Mouse (Mus musculus): Measurements from ENCODE around the gene Mrpl17. TPM values are rescaled to one million over a fixed set of nuclear protein-coding genes. Genes with fewer than 3 reads are reported as not detected.

Mrpl17 gene
- total and polyA plus RNA-seq, 3 experiments, result 93.1 to 139 (median 133) TPM

DNA sequence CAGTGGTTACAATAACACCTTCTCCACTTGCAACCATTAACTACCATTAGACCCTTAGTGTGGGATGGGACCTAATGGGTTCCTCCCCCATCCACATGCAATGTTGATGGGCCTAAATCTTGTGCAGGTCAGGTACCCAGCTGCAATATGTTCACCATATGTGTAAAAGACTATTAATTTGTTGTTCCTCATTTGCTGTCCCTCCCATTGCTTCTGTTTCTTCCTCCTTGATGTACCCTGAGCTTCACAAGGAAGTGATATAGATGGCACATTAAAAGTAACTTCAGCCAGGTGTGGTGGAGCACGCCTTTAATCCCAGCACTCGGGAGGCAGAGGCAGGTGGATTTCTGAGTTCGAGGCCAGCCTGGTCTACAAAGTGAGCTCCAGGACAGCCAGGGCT lies 13.9 kb downstream of the Mrpl17 start:
- no peaks in the 10 kb centered on the region for H3K79me2 ChIP-seq (replicated peaks; ENCODE audit: control insufficient read depth, insufficient read depth, low read length)
- no peaks in the 10 kb centered on the region for H3K27me3 ChIP-seq (ENCODE audit: control insufficient read depth, insufficient read depth, low read length)
- TF ChIP-seq EP300 (IDR thresholded peaks at IDR 0.05; ENCODE audit: insufficient read depth, low read depth, low read length) (no peak), POLR2A (IDR thresholded peaks at IDR 0.05; ENCODE audit: insufficient read depth, low read depth, low read length) (no peak), CTCF (IDR thresholded peaks at IDR 0.05) (no peak)
- no peak overlapping the region for H3K27ac ChIP-seq
- no peaks in the 10 kb centered on the region for H3K36me3 ChIP-seq (ENCODE audit: control insufficient read depth, insufficient read depth, low read length)
- H3K9ac ChIP-seq (ENCODE audit: low read depth, low read length), result no peak overlapping the region
- 79% methylated on average over 3 of the region's 3 CpGs for WGBS
- no peak for DNase-seq
- peaks cover 5% of the 10 kb centered on the region for H3K4me1 ChIP-seq (ENCODE audit: control insufficient read depth, insufficient read depth, low read length)
- intact Hi-C loops (cut with DNase I), result no loop called here
- no peak overlapping the region for H3K4me3 ChIP-seq

DNA sequence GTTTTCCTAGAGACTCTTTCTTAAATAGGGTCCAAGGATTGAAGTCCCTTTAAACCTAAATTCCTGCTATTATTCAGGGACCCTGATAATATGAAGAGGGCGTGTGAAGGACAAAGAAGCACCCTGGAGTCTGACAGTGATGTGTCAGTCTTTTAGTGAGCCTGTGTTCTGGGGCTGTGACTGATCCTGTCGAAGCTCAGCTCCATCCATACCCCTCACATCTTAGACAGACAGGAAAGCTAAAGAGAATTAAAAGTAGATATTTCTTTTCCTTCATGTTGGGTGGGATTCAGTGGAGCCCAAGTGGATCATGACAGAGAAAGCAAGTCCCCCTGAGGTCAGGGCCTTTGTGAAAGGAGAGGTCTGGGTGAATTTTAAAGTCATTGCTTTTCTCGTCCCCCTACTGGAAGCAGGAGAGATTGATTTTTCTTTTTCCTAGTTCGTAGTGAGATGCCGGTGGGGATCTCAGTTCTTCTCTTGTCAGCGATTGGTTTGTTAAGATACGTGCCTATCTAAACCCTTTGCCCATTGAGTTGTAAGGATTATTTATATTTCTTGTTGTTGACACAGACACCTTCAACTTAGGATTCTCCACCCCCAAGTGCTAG lies 15.0 kb downstream of the Mrpl17 start:
- no peaks in the 10 kb centered on the region for H3K79me2 ChIP-seq (replicated peaks; ENCODE audit: control insufficient read depth, insufficient read depth, low read length)
- no peaks in the 10 kb centered on the region for H3K36me3 ChIP-seq (ENCODE audit: control insufficient read depth, insufficient read depth, low read length)
- H3K9ac ChIP-seq (ENCODE audit: low read depth, low read length), result no peak overlapping the region
- H3K27ac ChIP-seq, result no peak overlapping the region
- TF ChIP-seq POLR2A (IDR thresholded peaks at IDR 0.05; ENCODE audit: insufficient read depth, low read depth, low read length) (no peak), CTCF (IDR thresholded peaks at IDR 0.05) (peak; percentile 67)
- intact Hi-C loops (cut with DNase I), result loop anchor here (2.0 kb wide), 1 partner anchor 13 kb away; no protein-coding TSS in a partner anchor
- DNase-seq, result no peak
- H3K27me3 ChIP-seq (ENCODE audit: control insufficient read depth, insufficient read depth, low read length), result no peaks in the 10 kb centered on the region
- H3K4me3 ChIP-seq, result no peak overlapping the region
- H3K4me1 ChIP-seq (ENCODE audit: control insufficient read depth, insufficient read depth, low read length), result peaks cover 5% of the 10 kb centered on the region
- WGBS, result 36% methylated on average over 7 of the region's 7 CpGs

DNA sequence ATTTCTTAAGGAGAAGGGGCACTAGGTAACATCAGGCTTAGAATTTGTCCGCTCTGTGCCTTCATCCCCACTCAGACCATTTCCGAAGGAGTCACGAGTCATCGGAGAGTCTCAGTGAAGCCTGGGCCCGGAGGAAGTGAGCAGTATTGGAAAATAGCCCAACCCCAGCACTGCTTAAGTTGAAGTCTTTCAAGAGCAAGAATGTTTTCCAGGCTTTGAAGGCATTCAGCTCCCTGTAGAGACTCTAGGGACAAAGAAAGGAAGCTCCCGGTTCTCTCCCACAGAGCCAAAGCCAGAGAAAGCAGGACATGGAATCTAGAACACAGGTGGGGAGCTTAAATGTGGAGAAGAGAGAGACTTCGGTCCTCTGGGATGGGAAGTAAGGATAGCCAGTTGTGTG lies 17.2 kb downstream of the Mrpl17 start:
- TF ChIP-seq POLR2A (IDR thresholded peaks at IDR 0.05; ENCODE audit: insufficient read depth, low read depth, low read length), result no peak
- no peak for TF ChIP-seq CTCF (IDR thresholded peaks at IDR 0.05)
- 0 out of 2 replicates have a peak, but pooled peaks have one; percentile 18 for TF ChIP-seq EP300 (IDR thresholded peaks at IDR 0.05; ENCODE audit: insufficient read depth, low read depth, low read length)
- 35% methylated on average over 7 of the region's 7 CpGs for WGBS
- H3K27ac ChIP-seq, result peak overlapping the region; percentile 78
- H3K9ac ChIP-seq (ENCODE audit: low read depth, low read length), result no peak overlapping the region
- H3K36me3 ChIP-seq (ENCODE audit: control insufficient read depth, insufficient read depth, low read length), result no peaks in the 10 kb centered on the region
- H3K4me1 ChIP-seq (ENCODE audit: control insufficient read depth, insufficient read depth, low read length), result peaks cover 5% of the 10 kb centered on the region
- H3K27me3 ChIP-seq (ENCODE audit: control insufficient read depth, insufficient read depth, low read length), result no peaks in the 10 kb centered on the region
- H3K79me2 ChIP-seq (replicated peaks; ENCODE audit: control insufficient read depth, insufficient read depth, low read length), result no peaks in the 10 kb centered on the region
- intact Hi-C loops (cut with DNase I), result loop anchor here (2.0 kb wide), 1 partner anchor 15 kb away; no protein-coding TSS in a partner anchor
- DNase-seq, result peak in 1 of 2 experiments; percentile 48
- no peak overlapping the region for H3K4me3 ChIP-seq

DNA sequence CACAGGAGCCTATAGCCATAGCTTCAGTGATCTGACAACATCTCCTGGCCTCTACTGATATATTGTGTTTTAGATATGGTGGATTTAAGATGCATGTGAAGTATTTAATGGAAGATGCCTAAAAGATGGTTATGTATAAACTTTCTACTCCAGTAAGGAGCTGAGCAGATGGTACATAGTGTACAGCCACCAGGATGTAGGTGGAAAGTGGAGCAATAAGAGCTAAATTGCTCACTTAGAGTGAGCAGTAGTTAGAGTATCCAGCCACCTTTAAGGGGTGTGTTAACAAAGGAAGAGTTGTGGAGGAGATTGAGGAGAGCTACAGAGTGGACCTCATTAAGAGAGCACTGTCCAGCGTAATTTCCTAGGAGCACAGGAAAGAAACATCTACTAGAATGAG lies 19.8 kb downstream of the Mrpl17 start:
- H3K79me2 ChIP-seq (replicated peaks; ENCODE audit: control insufficient read depth, insufficient read depth, low read length), result no peaks in the 10 kb centered on the region
- no peak overlapping the region for H3K4me3 ChIP-seq
- DNase-seq, result no peak
- H3K36me3 ChIP-seq (ENCODE audit: control insufficient read depth, insufficient read depth, low read length), result no peaks in the 10 kb centered on the region
- 74% methylated on average over 1 of the region's 1 CpGs for WGBS
- no peak overlapping the region for H3K9ac ChIP-seq (ENCODE audit: low read depth, low read length)
- TF ChIP-seq EP300 (IDR thresholded peaks at IDR 0.05; ENCODE audit: insufficient read depth, low read depth, low read length), result no peak
- H3K27ac ChIP-seq, result no peak overlapping the region
- peaks cover 5% of the 10 kb centered on the region for H3K4me1 ChIP-seq (ENCODE audit: control insufficient read depth, insufficient read depth, low read length)
- H3K27me3 ChIP-seq (ENCODE audit: control insufficient read depth, insufficient read depth, low read length), result 0 out of 2 replicates have a peak, but pooled peaks cover 2% of the 10 kb centered on the region
- intact Hi-C loops (cut with DNase I), result no loop called here

DNA sequence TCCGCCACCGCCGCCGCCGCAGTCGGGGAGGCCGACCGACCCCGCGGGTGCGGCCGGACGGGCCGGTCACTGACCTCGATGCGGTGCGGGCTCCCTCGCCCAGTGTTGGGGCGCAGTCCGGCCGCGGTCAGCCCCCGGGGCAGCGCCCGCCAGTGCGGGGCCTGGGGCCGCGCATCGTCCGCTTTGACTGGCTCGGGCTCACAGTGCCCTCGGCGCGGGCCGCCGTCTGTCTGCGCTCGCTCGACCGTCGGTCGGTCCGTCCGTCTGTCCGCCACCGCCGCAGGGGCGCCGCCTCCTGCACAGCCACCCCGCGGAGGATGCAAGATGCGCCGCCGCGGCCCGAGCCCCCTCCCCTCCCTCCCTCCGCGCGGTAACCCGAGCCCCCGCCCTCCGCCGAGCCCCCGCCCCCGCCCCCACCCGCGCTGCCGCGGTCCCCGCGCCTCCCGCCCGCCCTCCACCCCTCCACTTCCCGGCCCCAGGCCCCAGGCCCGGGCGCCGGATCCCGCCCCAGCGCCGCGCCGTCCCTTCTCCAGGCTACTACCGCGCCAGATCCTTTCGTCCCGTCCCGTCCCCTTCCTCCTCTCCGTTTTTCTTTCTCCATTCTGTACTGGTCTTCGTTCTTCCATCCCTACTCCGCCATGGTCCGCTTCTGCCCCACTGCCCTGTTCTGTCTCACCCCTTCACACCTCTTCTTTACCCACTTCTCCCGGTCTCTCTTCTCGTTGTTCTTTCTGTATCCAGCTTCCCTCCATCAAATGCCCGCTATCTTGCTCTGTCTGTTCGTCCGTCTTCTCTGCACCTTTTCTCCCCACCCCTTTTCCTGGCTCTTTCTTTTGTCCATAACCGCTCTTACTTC lies 23.4 kb downstream of the Mrpl17 start, which contains the start of gene Dchs1:
Dchs1 (minus strand) TSS at position 370 of the 856 bp plus-strand sequence.
- TF ChIP-seq POLR2A (IDR thresholded peaks at IDR 0.05; ENCODE audit: insufficient read depth, low read depth, low read length), result peak; percentile 46; the same call in 1 of the 2 replicates
- no peak for TF ChIP-seq CTCF (IDR thresholded peaks at IDR 0.05)
- peak within 1 kb of the TSS; percentile 70 for H3K4me3 ChIP-seq
- peak; percentile 54 to 66 for DNase-seq
- peak within 1 kb of the TSS; percentile 86 for H3K27ac ChIP-seq
- intact Hi-C loops (cut with DNase I), result loop anchor here (2.0 kb wide), 2 partner anchors 21 to 43 kb away; partner anchors contain the start of gene Taf10
- peaks cover 5% of the 10 kb centered on the region for H3K4me1 ChIP-seq (ENCODE audit: control insufficient read depth, insufficient read depth, low read length)
- no peaks in the 10 kb centered on the region for H3K79me2 ChIP-seq (replicated peaks; ENCODE audit: control insufficient read depth, insufficient read depth, low read length)
- H3K9ac ChIP-seq (ENCODE audit: low read depth, low read length), result peak within 1 kb of the TSS; percentile 90
- no peaks in the 10 kb centered on the region; the same call in 1 of the 2 replicates for H3K36me3 ChIP-seq (ENCODE audit: control insufficient read depth, insufficient read depth, low read length)
- under 1% methylated on average over 67 of the region's 97 CpGs for WGBS
- 0 out of 2 replicates have a peak, but pooled peaks cover 2% of the 10 kb centered on the region for H3K27me3 ChIP-seq (ENCODE audit: control insufficient read depth, insufficient read depth, low read length)

Data from heart, adult 2 months (tissue).